15 mouse cellular contexts compared by ENCODE assay signal in the genomic region with DNA sequence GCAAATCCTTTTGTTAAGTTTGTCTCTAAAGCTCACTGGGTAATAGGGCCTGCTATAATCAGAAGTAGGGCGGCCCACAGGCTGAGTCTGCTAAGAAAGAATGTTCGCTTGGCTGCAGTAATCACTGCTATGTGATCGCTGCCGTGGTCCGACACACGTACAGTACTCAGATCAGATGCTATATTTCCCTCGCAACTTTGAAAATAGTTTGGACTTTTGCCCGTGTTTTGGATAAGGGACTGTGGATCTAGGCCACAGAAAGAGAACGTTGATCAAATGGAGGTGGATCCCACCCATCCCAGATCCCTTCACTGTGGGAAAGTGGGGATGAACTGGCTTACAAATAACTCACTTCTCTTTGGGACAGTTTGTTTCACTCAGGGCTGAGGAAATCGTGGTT.
A peak's percentile ranks its signal among the peaks of the same experiment; 100 is the strongest.
DNase-seq lines count a peak whose midpoint lies in the region; ATAC-seq and TF ChIP-seq lines count a peak whose summit lies in the region.
"Had no signal": no experiment of that assay in that cellular context is flagged by ENCODE, and none has a peak within 500 bp of the region (broad histone marks: within the 10 kb centered on the region; RNA-seq: fewer than 3 reads in every experiment).

No protein-coding gene starts in this region.

- no peak overlapping the region for H3K4me2 ChIP-seq in kidney, embryonic 15.5 days
- H3K4me2 ChIP-seq in stomach, embryonic 15.5 days = no peak overlapping the region
- H3K4me2 ChIP-seq: intestine, embryonic 15.5 days had no signal

- no peak overlapping the region for H3K4me3 ChIP-seq in kidney, embryonic 15.5 days (replicated peaks)
- no peak overlapping the region for H3K4me3 ChIP-seq in limb, embryonic 10.5 days
- H3K4me3 ChIP-seq in stomach, embryonic 15.5 days (replicated peaks) = no peak overlapping the region
- H3K4me3 ChIP-seq in thymus, adult 2 months (ENCODE audit: control insufficient read depth, insufficient read depth, low read length) = no peak overlapping the region
- H3K4me3 ChIP-seq: forebrain, embryonic 12.5 days; gastrocnemius, adult 2 months; intestine, embryonic 15.5 days had no signal

- 0 out of 2 replicates have a peak overlapping the region, but pooled peaks have one; percentile 28 for H3K27ac ChIP-seq in kidney, embryonic 15.5 days
- H3K27ac ChIP-seq in limb, embryonic 10.5 days = peak overlapping the region; percentile 42; the same call in 1 of the 2 replicates
- H3K27ac ChIP-seq in stomach, embryonic 15.5 days = peak overlapping the region; percentile 54; the same call in 1 of the 2 replicates
- no peak overlapping the region for H3K27ac ChIP-seq in thymus, adult 2 months (ENCODE audit: control insufficient read depth, insufficient read depth, low read length)
- H3K27ac ChIP-seq: forebrain, embryonic 12.5 days; gastrocnemius, adult 2 months; intestine, embryonic 15.5 days had no signal

- no peak for TF ChIP-seq POLR2A in thymus, adult 2 months (IDR thresholded peaks at IDR 0.05; ENCODE audit: control insufficient read depth, extremely low read depth, insufficient read depth, low read length, poor library complexity)

- H3K9ac ChIP-seq in kidney, embryonic 15.5 days = no peak overlapping the region
- no peak overlapping the region for H3K9ac ChIP-seq in stomach, embryonic 15.5 days
- H3K9ac ChIP-seq: forebrain, embryonic 12.5 days; intestine, embryonic 15.5 days had no signal

- no peak for ATAC-seq in kidney, embryonic 15.5 days (replicated peaks; ENCODE audit: low FRiP score)
- no peak for ATAC-seq in stomach, embryonic 15.5 days (ENCODE audit: insufficient read depth, low FRiP score, low read depth)

- WGBS in kidney, embryonic 15.5 days = 67% methylated on average over 10 of the region's 10 CpGs
- WGBS in limb, embryonic 10.5 days = 89% methylated on average over 10 of the region's 10 CpGs
- 47% methylated on average over 10 of the region's 10 CpGs for WGBS in stomach, embryonic 15.5 days
- 91% methylated on average over 10 of the region's 10 CpGs for WGBS in thymus, adult 2 months

- H3K4me1 ChIP-seq in kidney, embryonic 15.5 days = peaks cover 12% of the 10 kb centered on the region
- H3K4me1 ChIP-seq in limb, embryonic 10.5 days = peaks cover 30% of the 10 kb centered on the region
- no peaks in the 10 kb centered on the region; the same call in 1 of the 2 replicates for H3K4me1 ChIP-seq in stomach, embryonic 15.5 days
- H3K4me1 ChIP-seq in thymus, adult 2 months (replicated peaks; ENCODE audit: control insufficient read depth, insufficient read depth, low read length) = no peaks in the 10 kb centered on the region

- H3K27me3 ChIP-seq in kidney, embryonic 15.5 days = no peaks in the 10 kb centered on the region
- H3K27me3 ChIP-seq in limb, embryonic 10.5 days (ENCODE audit: low read depth, poor library complexity, severe bottlenecking) = no peaks in the 10 kb centered on the region; the same call in 1 of the 2 replicates
- no peaks in the 10 kb centered on the region for H3K27me3 ChIP-seq in stomach, embryonic 15.5 days (replicated peaks)
- H3K27me3 ChIP-seq in thymus, adult 2 months (ENCODE audit: control insufficient read depth, insufficient read depth, low read length) = no peaks in the 10 kb centered on the region
- H3K27me3 ChIP-seq: forebrain, embryonic 12.5 days; intestine, embryonic 15.5 days had no signal

- no peaks in the 10 kb centered on the region for H3K36me3 ChIP-seq in kidney, embryonic 15.5 days
- H3K36me3 ChIP-seq in limb, embryonic 10.5 days = no peaks in the 10 kb centered on the region
- no peaks in the 10 kb centered on the region for H3K36me3 ChIP-seq in stomach, embryonic 15.5 days
- H3K36me3 ChIP-seq in thymus, adult 2 months (ENCODE audit: control insufficient read depth, insufficient read depth, low read length) = no peaks in the 10 kb centered on the region
- H3K36me3 ChIP-seq: forebrain, embryonic 12.5 days; intestine, embryonic 15.5 days had no signal

- DNase-seq in kidney, adult 8-10 months = no peak
- peak; percentile 6 for DNase-seq in urinary bladder, postnatal 14 days (ENCODE audit: low spot score)
- no peak for DNase-seq in urinary bladder, adult 18-20 months (ENCODE audit: low spot score in 2 of 2)
- no peak for DNase-seq in limb, embryonic 10.5 days (ENCODE audit: low spot score)
- no peak for DNase-seq in thymus, adult 2 months
- no peak for DNase-seq in gastrocnemius, adult 8-10 months (ENCODE audit: low spot score in 2 of 2)
- DNase-seq: cerebellum, adult 2 months; gastrocnemius, adult 2 months; left cerebral cortex, postnatal 4 days; right cerebral cortex, postnatal 14 days; thymus, postnatal 4 days had no signal

- no peaks in the 10 kb centered on the region for H3K9me3 ChIP-seq in kidney, embryonic 15.5 days (replicated peaks)
- no peaks in the 10 kb centered on the region for H3K9me3 ChIP-seq in limb, embryonic 10.5 days (replicated peaks)
- H3K9me3 ChIP-seq in stomach, embryonic 15.5 days = no peaks in the 10 kb centered on the region
- H3K9me3 ChIP-seq: forebrain, embryonic 12.5 days; intestine, embryonic 15.5 days had no signal

- TF ChIP-seq CTCF in thymus, adult 2 months (IDR thresholded peaks at IDR 0.05; ENCODE audit: borderline replicate concordance, control insufficient read depth, extremely low read depth, insufficient read depth, low read length, poor library complexity) = no peak
